7 mouse cellular contexts compared by ENCODE assay signal in the genomic region with DNA sequence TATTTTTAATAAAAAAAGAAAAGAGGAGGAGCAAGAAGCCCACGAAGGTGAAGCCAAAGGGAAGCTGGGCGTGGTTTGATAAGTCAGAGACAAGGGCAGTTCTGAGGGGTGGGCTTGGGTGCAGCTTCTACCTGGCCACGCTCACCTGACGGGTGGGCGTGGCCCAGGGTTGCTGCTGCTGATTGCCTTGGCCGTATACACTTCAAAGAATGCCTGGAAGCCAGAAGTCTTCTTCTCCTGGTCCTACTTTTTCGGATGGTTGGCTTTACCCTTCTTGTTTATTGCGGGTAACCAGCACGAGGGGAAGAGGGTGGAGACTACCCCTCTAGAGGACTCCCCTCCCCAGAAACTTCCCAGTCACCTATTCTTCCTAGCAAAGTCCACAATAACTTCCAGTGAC. TPM values are rescaled to one million over a fixed set of nuclear protein-coding genes. Genes with fewer than 3 reads are reported as not detected.
DNase-seq lines count a peak whose midpoint lies in the region; ATAC-seq lines count a peak whose summit lies in the region.

No protein-coding gene starts in this region.

- H3K27me3 ChIP-seq in lung, embryonic 16.5 days (ENCODE audit: control insufficient read depth, insufficient read depth, low read depth, low read length) = no peaks in the 10 kb centered on the region
- 0 out of 2 replicates have a peak, but pooled peaks cover 7% of the 10 kb centered on the region for H3K27me3 ChIP-seq in forebrain, embryonic 12.5 days
- 0 out of 2 replicates have a peak, but pooled peaks cover 3% of the 10 kb centered on the region for H3K27me3 ChIP-seq in limb, embryonic 13.5 days
- no peaks in the 10 kb centered on the region for H3K27me3 ChIP-seq in stomach, embryonic 14.5 days (ENCODE audit: control insufficient read depth, insufficient read depth, low read length)

- 9% methylated on average over 9 of the region's 9 CpGs for WGBS in lung, embryonic 16.5 days
- 11% methylated on average over 9 of the region's 9 CpGs for WGBS in forebrain, embryonic 12.5 days
- WGBS in limb, embryonic 13.5 days = 16% methylated on average over 9 of the region's 9 CpGs
- 8% methylated on average over 9 of the region's 9 CpGs for WGBS in stomach, embryonic 14.5 days

- peak overlapping the region; percentile 64 for H3K4me3 ChIP-seq in lung, embryonic 16.5 days (ENCODE audit: low read length)
- H3K4me3 ChIP-seq in forebrain, embryonic 12.5 days (replicated peaks) = peak overlapping the region; percentile 53
- peak overlapping the region; percentile 59 for H3K4me3 ChIP-seq in limb, embryonic 13.5 days
- H3K4me3 ChIP-seq in stomach, embryonic 14.5 days (ENCODE audit: low read depth, low read length) = peak overlapping the region; percentile 53

- H3K27ac ChIP-seq in lung, embryonic 16.5 days (ENCODE audit: low read length) = peak overlapping the region; percentile 97
- peak overlapping the region; percentile 63 for H3K27ac ChIP-seq in forebrain, embryonic 12.5 days
- peak overlapping the region; percentile 96 for H3K27ac ChIP-seq in limb, embryonic 13.5 days
- H3K27ac ChIP-seq in stomach, embryonic 14.5 days (ENCODE audit: low read length) = peak overlapping the region; percentile 95

- no peak for ATAC-seq in lung, embryonic 16.5 days (ENCODE audit: low read depth)
- no peak for ATAC-seq in forebrain, embryonic 12.5 days (ENCODE audit: low FRiP score)
- no peak for ATAC-seq in limb, embryonic 13.5 days (ENCODE audit: low FRiP score, low read depth)
- ATAC-seq in stomach, embryonic 14.5 days (ENCODE audit: insufficient number of reproducible peaks, insufficient read depth, low FRiP score, low read depth) = no peak

- H3K4me2 ChIP-seq in lung, embryonic 16.5 days (ENCODE audit: low read depth, low read length) = peak overlapping the region; percentile 93
- peak overlapping the region; percentile 61 for H3K4me2 ChIP-seq in forebrain, embryonic 12.5 days
- H3K4me2 ChIP-seq in limb, embryonic 13.5 days (replicated peaks) = peak overlapping the region; percentile 83
- peak overlapping the region; percentile 92 for H3K4me2 ChIP-seq in stomach, embryonic 14.5 days (replicated peaks; ENCODE audit: low read depth, low read length)

- H3K9me3 ChIP-seq in lung, embryonic 16.5 days (ENCODE audit: control insufficient read depth, low read length) = no peaks in the 10 kb centered on the region
- no peaks in the 10 kb centered on the region for H3K9me3 ChIP-seq in forebrain, embryonic 12.5 days
- H3K9me3 ChIP-seq in limb, embryonic 13.5 days = no peaks in the 10 kb centered on the region
- no peaks in the 10 kb centered on the region for H3K9me3 ChIP-seq in stomach, embryonic 14.5 days (ENCODE audit: control insufficient read depth, low read depth, low read length)

- peak overlapping the region; percentile 78 for H3K9ac ChIP-seq in lung, embryonic 16.5 days (ENCODE audit: low read length)
- H3K9ac ChIP-seq in forebrain, embryonic 12.5 days = peak overlapping the region; percentile 39
- peak overlapping the region; percentile 72 for H3K9ac ChIP-seq in limb, embryonic 13.5 days
- H3K9ac ChIP-seq in stomach, embryonic 14.5 days (replicated peaks; ENCODE audit: low read depth, low read length) = peak overlapping the region; percentile 48

- H3K36me3 ChIP-seq in lung, embryonic 16.5 days (ENCODE audit: control insufficient read depth, insufficient read depth, low read length) = no peaks in the 10 kb centered on the region
- no peaks in the 10 kb centered on the region for H3K36me3 ChIP-seq in forebrain, embryonic 12.5 days (replicated peaks)
- no peaks in the 10 kb centered on the region for H3K36me3 ChIP-seq in limb, embryonic 13.5 days
- H3K36me3 ChIP-seq in stomach, embryonic 14.5 days (ENCODE audit: control insufficient read depth, insufficient read depth, low read length) = no peaks in the 10 kb centered on the region

- DNase-seq in lung, postnatal 10 days = no peak
- DNase-seq in urinary bladder, adult 2 months (ENCODE audit: low spot score) = no peak
- no peak for DNase-seq in urinary bladder, postnatal 14 days (ENCODE audit: low spot score)

- H3K4me1 ChIP-seq in lung, embryonic 16.5 days (replicated peaks; ENCODE audit: control insufficient read depth, insufficient read depth, low read length) = peaks cover 19% of the 10 kb centered on the region
- H3K4me1 ChIP-seq in forebrain, embryonic 12.5 days = peaks cover 19% of the 10 kb centered on the region
- peaks cover 19% of the 10 kb centered on the region for H3K4me1 ChIP-seq in limb, embryonic 13.5 days
- peaks cover 12% of the 10 kb centered on the region for H3K4me1 ChIP-seq in stomach, embryonic 14.5 days (ENCODE audit: control insufficient read depth, insufficient read depth, low read length)

RNA-seq across cellular contexts. Expression of a gene that starts 1.2 kb away (rescaled TPM):
- 348 and 368 TPM in 2 replicates for polyA plus RNA-seq in lung, embryonic 16.5 days (2015; fragmentation: Nextera tagmentation; extraction: Ambion mirVana)
- polyA plus RNA-seq in forebrain, embryonic 12.5 days (2016; fragmentation: Nextera tagmentation; extraction: Ambion mirVana) = 151 and 161 TPM in 2 replicates
- 272 and 301 TPM in 2 replicates for polyA plus RNA-seq in limb, embryonic 13.5 days (2015; fragmentation: Nextera tagmentation; extraction: Ambion mirVana)
- polyA plus RNA-seq in stomach, embryonic 14.5 days (2014; fragmentation: Nextera tagmentation; extraction: Ambion mirVana) = 290 and 313 TPM in 2 replicates
- 244 and 246 TPM in 2 replicates for polyA plus RNA-seq in urinary bladder, adult 2 months (2012; rRNA removed)

RNA-seq across cellular contexts. Expression of a gene that starts 1.2 kb away (rescaled TPM):
- polyA plus RNA-seq in lung, embryonic 16.5 days (2015; fragmentation: Nextera tagmentation; extraction: Ambion mirVana) = 0.49 TPM in 1 of 2 replicates, not detected in the other
- polyA plus RNA-seq in forebrain, embryonic 12.5 days (2016; fragmentation: Nextera tagmentation; extraction: Ambion mirVana) = 0.47 TPM in 1 of 2 replicates, not detected in the other
- not detected in 2 replicates for polyA plus RNA-seq in limb, embryonic 13.5 days (2015; fragmentation: Nextera tagmentation; extraction: Ambion mirVana)
- 0.30 and 0.46 TPM in 2 replicates for polyA plus RNA-seq in stomach, embryonic 14.5 days (2014; fragmentation: Nextera tagmentation; extraction: Ambion mirVana)
- 0.12 and 0.56 TPM in 2 replicates for polyA plus RNA-seq in urinary bladder, adult 2 months (2012; rRNA removed)

RNA-seq across cellular contexts. Expression of a gene that starts 2.1 kb away (rescaled TPM):
- not detected in 2 replicates for polyA plus RNA-seq in lung, embryonic 16.5 days (2015; fragmentation: Nextera tagmentation; extraction: Ambion mirVana)
- polyA plus RNA-seq in forebrain, embryonic 12.5 days (2016; fragmentation: Nextera tagmentation; extraction: Ambion mirVana) = not detected in 2 replicates
- not detected in 2 replicates for polyA plus RNA-seq in limb, embryonic 13.5 days (2015; fragmentation: Nextera tagmentation; extraction: Ambion mirVana)
- not detected in 2 replicates for polyA plus RNA-seq in stomach, embryonic 14.5 days (2014; fragmentation: Nextera tagmentation; extraction: Ambion mirVana)
- polyA plus RNA-seq in urinary bladder, adult 2 months (2012; rRNA removed) = not detected in 2 replicates

RNA-seq across cellular contexts. Expression of a gene that starts 5.8 kb away (rescaled TPM):
- 3.1 and 5.2 TPM in 2 replicates for polyA plus RNA-seq in lung, embryonic 16.5 days (2015; fragmentation: Nextera tagmentation; extraction: Ambion mirVana)
- polyA plus RNA-seq in forebrain, embryonic 12.5 days (2016; fragmentation: Nextera tagmentation; extraction: Ambion mirVana) = 0.51 TPM in 1 of 2 replicates, not detected in the other
- polyA plus RNA-seq in limb, embryonic 13.5 days (2015; fragmentation: Nextera tagmentation; extraction: Ambion mirVana) = 0.89 and 1.1 TPM in 2 replicates
- polyA plus RNA-seq in stomach, embryonic 14.5 days (2014; fragmentation: Nextera tagmentation; extraction: Ambion mirVana) = 0.39 and 1.4 TPM in 2 replicates
- polyA plus RNA-seq in urinary bladder, adult 2 months (2012; rRNA removed) = 4.0 and 4.4 TPM in 2 replicates

RNA-seq across cellular contexts. Expression of a gene that starts 15.2 kb away (rescaled TPM):
- not detected in 2 replicates for polyA plus RNA-seq in lung, embryonic 16.5 days (2015; fragmentation: Nextera tagmentation; extraction: Ambion mirVana)
- not detected in 2 replicates for polyA plus RNA-seq in forebrain, embryonic 12.5 days (2016; fragmentation: Nextera tagmentation; extraction: Ambion mirVana)
- not detected in 2 replicates for polyA plus RNA-seq in limb, embryonic 13.5 days (2015; fragmentation: Nextera tagmentation; extraction: Ambion mirVana)
- polyA plus RNA-seq in stomach, embryonic 14.5 days (2014; fragmentation: Nextera tagmentation; extraction: Ambion mirVana) = not detected in 2 replicates
- not detected in 2 replicates for polyA plus RNA-seq in urinary bladder, adult 2 months (2012; rRNA removed)
